Mouse (Mus musculus): ENCODE results near the gene Vmn1r126. TPM values are rescaled to one million over a fixed set of nuclear protein-coding genes. Genes with fewer than 3 reads are reported as not detected.
"Not testable (repeated sequence)": the region's sequence is repeated elsewhere in the genome, so short reads cannot be mapped to it uniquely, and the experiment has no call there.

Vmn1r126 gene
- total RNA-seq (2021), result not detected

GRCm38 (mm10) chr7:21301367-21301766 lies at the start of gene Vmn1r126:
TSS of gene Vmn1r126 (minus strand) at chr7:21301467.
- intact Hi-C loops (cut with DNase I); DNase-seq (ENCODE audit: low spot score): not testable (repeated sequence)

- DNase-seq (ENCODE audit: low spot score); intact Hi-C loops (cut with DNase I): not testable (repeated sequence)
Measured at GRCm38 (mm10) chr7:21349073-21349472, 47.8 kb upstream of the Vmn1r126 start, which contains the start of gene Vmn1r128. TSS of gene Vmn1r128 (plus strand) at chr7:21349373.

- DNase-seq (ENCODE audit: low spot score); intact Hi-C loops (cut with DNase I): not testable (repeated sequence)
Measured at GRCm38 (mm10) chr7:21319761-21320160, 18.5 kb upstream of the Vmn1r126 start, which contains the start of gene Vmn1r127. TSS of gene Vmn1r127 (minus strand) at chr7:21319861.

- intact Hi-C loops (cut with DNase I); DNase-seq (ENCODE audit: low spot score): not testable (repeated sequence)
Measured at GRCm38 (mm10) chr7:21271879-21272278, 29.4 kb downstream of the Vmn1r126 start, which contains the start of gene Vmn1r125. TSS of gene Vmn1r125 (plus strand) at chr7:21272179.

GRCm38 (mm10) chr7:21260517-21260916 lies 40.8 kb downstream of the Vmn1r126 start, which contains the start of gene Vmn1r124:
TSS of gene Vmn1r124 (minus strand) at chr7:21260617.
- DNase-seq (ENCODE audit: low spot score); intact Hi-C loops (cut with DNase I): not testable (repeated sequence)

Other genes with a start within 250 kb of the Vmn1r126 start
- not detected for gene Vmn1r120, start 247.7 kb downstream of the Vmn1r126 start, total RNA-seq (2021)
- not detected for gene Vmn1r121, start 203.0 kb downstream of the Vmn1r126 start, total RNA-seq (2021)
- gene Vmn1r122, start 167.3 kb downstream of the Vmn1r126 start, total RNA-seq (2021), result not detected
- gene Vmn1r123, start 139.3 kb downstream of the Vmn1r126 start, total RNA-seq (2021), result not detected
- gene Gm5157, start 111.0 kb downstream of the Vmn1r126 start, total RNA-seq (2021), result not detected
- not detected for gene Vmn1r124, start 40.9 kb downstream of the Vmn1r126 start, total RNA-seq (2021)
- not detected for gene Vmn1r125, start 29.3 kb downstream of the Vmn1r126 start, total RNA-seq (2021)
- not detected for gene Vmn1r127, start 18.4 kb upstream of the Vmn1r126 start, total RNA-seq (2021)
- not detected for gene Vmn1r128, start 47.9 kb upstream of the Vmn1r126 start, total RNA-seq (2021)
- not detected for gene Vmn1r129, start 59.8 kb upstream of the Vmn1r126 start, total RNA-seq (2021)
- not detected for gene Gm6882, start 131.3 kb upstream of the Vmn1r126 start, total RNA-seq (2021)
- not detected for gene Vmn1r130, start 210.3 kb upstream of the Vmn1r126 start, total RNA-seq (2021)
- not detected for gene Vmn1r131, start 244.6 kb upstream of the Vmn1r126 start, total RNA-seq (2021)

Measured in heart, postnatal 25 days (tissue).